Mouse (Mus musculus) olfactory bulb, adult 2 months (tissue): Measurements from ENCODE around the gene Osgin1.

ENCODE experiments used
- CTCF ChIP-seq: fragments of 200-500 bp; IDR thresholded peaks from 2 replicates; pipeline ENCODE4 v1.5.1; 2012; ENCODE audit warnings: low read depth, mild to moderate bottlenecking, low read length, moderate library complexity; ENCODE audit not compliant: insufficient read depth
- POLR2A ChIP-seq: fragments of 200-500 bp; IDR thresholded peaks from 2 replicates; pipeline ENCODE4 v1.6.1; 2012; ENCODE audit warnings: mild to moderate bottlenecking, low read depth, low read length, moderate library complexity; ENCODE audit not compliant: insufficient read depth

DNA sequence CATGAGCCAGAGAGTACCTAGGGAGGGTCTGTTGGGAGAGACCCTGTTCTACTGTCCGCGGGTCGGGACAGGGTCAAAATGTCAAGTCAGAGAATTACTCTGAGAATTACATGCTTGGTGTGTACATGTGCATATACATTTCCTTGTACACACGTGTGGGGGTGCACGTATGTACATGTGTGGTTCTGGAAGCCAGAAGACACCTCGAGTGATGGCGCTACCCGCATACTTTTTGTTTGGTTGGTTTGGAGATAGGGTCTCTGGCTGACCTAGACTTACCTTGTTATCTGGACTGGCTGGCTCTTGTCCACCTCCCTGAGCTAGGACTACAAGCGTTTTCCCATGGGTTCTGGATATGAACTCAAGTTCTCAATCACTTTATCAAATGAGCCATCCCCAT lies 39.8 kb upstream of the Osgin1 start:
- TF ChIP-seq CTCF, result no peak
- no peak for TF ChIP-seq POLR2A
